Mouse (Mus musculus) kidney, adult 8-10 months (tissue): ENCODE results near the gene RPS10-NUDT3.

Source experiments
- DNase-seq, 2 experiments: peaks; one replicate each; pipeline ENCODE4 v3.0.0; 2022

Gene RPS10-NUDT3

GRCm38 (mm10) chr17:27609576-27609975 lies 25.4 kb downstream of the RPS10-NUDT3 start:
- DNase-seq: no peak

- DNase-seq: no peak
These were observed 31.3 kb downstream of the RPS10-NUDT3 start for GRCm38 (mm10) chr17:27603522-27604234.

GRCm38 (mm10) chr17:27603036-27603435 lies 32.0 kb downstream of the RPS10-NUDT3 start:
- DNase-seq: no peak

GRCm38 (mm10) chr17:27600869-27601268 lies 34.2 kb downstream of the RPS10-NUDT3 start:
- no peak for DNase-seq

- DNase-seq: no peak
These were observed 34.7 kb downstream of the RPS10-NUDT3 start for GRCm38 (mm10) chr17:27600286-27600685.

DNA sequence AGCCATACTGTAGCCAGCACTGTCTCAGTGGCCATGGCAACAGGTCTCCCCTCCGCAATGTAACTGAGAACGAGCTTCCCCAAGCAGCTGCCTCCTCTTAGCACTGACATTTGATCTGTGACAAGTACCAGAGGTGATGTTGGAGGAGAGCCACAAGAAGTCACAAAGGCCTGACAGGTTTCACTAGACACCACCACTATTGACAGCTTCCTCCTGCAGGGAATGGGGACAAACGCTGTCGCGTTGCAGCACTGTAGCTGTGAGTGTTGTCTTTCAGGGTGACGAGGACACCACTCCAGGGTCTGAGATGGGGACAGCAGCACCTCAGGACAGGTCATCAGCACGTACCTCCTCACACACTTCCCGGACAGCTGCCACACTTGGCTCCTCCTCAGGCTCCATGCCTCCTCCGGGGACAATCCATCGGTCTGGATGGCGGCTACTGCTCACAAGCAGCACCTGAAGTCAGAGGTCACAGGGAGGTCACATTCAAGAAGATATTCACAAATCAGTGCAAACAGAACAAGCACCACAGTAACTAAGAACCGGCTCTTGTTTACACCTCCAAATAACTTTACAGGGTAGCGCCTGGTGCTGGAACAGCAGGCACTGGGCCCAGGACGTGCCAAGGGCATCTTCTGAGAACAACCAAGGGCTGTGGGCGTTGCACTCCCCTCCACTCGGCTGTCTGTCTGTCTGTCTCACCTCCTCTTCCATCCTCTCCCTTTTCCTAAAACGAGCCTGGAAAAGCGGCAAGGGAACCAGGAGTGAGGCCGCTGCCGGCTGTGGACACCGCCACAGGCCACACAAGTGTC lies 38.4 kb downstream of the RPS10-NUDT3 start:
- DNase-seq: no peak

DNA sequence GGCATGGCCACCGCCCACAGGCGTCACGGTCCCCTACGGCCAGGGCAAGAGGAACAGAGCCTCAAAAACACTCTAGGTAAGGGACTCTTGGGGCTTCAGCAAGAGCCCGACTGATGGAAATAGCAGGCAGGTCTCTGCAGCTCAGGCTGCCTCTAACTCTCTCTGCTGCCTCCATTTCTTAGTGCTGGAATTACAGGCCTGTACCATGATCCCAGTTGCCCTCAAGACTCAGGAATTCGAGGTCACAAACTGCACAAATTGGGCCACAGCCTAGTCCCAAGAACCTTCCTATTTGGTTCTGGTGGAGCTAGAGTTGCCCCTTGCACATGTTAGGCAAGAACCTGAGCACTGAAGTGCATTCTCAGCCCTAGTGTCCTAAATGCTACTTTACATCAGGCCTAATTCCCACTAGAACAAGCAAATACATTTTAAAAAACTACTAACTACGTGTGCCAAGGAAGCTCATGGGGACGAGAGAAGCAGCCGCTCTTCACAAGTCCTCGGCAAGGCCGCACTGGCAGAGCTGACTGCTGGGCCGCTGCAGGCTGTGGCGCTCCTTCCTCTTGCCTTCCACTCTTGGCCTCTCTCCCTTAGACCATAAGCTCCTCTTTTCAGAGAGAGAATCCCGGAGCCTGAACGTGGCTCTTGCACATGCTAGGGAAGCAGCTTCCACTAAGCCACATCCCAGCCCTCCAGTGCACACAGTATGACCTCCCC lies 39.2 kb downstream of the RPS10-NUDT3 start:
- no peak for DNase-seq

- no peak for DNase-seq
These were observed 42.5 kb downstream of the RPS10-NUDT3 start for GRCm38 (mm10) chr17:27592565-27592910.

GRCm38 (mm10) chr17:27591826-27592564 lies 43.0 kb downstream of the RPS10-NUDT3 start:
- no peak for DNase-seq

- DNase-seq: no peak
These were observed 46.8 kb downstream of the RPS10-NUDT3 start for GRCm38 (mm10) chr17:27588231-27588630.

DNA sequence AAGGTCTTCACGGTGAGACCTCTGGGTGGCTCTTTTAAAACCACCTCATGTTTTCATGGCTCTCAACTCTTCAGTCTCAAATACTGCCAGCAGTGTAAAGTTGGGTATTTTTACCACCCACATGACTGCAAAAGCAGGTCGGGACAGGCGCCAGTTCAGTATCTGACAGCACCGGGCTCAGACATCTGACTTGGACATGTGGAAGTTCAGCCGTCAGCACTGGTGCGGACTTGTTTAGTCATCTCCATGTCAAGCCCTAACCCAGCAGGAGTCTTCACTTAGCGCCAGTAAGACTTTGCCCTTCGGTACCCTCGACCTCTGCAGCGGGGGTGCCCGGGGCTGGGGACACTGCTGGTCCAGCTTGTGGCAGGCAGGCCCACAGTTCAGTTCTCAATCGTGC lies 47.8 kb downstream of the RPS10-NUDT3 start:
- DNase-seq: peak; percentile 57 to 67

- no peak for DNase-seq
These were observed 48.4 kb downstream of the RPS10-NUDT3 start for GRCm38 (mm10) chr17:27586661-27587060.

DNA sequence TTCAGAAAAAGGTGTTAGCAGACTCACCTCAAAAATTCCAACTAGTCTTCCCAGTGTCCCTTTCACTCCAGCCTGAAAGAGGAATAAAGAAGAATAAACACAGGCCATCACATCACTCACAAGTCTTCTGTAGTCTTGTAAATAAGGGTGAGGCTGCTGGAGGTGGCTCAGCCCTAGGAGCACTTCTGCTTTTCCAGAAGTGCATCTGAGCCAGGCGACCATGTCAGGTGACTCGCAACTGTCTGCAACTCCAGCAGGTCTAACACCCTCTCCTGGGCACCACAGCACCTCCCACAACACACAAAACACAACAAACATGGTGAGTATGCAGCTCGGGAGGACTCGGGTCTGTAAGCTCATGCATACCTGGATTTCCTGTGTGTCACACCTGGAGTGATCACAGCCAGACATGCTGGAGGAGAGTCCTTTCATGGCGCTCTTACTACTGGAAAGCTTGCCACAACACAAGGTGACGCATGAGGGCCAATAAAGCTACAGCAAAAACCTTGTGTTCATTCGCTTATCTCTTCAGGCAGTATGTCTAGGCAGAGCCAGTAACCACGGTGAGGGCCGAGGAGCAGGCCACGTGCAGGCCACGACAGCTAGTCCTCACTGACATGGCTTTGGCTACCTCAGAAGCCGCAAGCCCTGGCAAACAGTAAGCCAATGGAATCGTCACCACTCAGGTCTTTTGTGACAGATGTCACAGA lies 51.7 kb downstream of the RPS10-NUDT3 start:
- no peak for DNase-seq

GRCm38 (mm10) chr17:27580392-27581068 lies 54.5 kb downstream of the RPS10-NUDT3 start:
- no peak for DNase-seq

GRCm38 (mm10) chr17:27579816-27580215 lies 55.2 kb downstream of the RPS10-NUDT3 start:
- no peak for DNase-seq

GRCm38 (mm10) chr17:27578487-27578886 lies 56.5 kb downstream of the RPS10-NUDT3 start:
- DNase-seq: no peak

- no peak for DNase-seq
These were observed 57.6 kb downstream of the RPS10-NUDT3 start for GRCm38 (mm10) chr17:27577468-27577867.

GRCm38 (mm10) chr17:27576056-27576455 lies 59.0 kb downstream of the RPS10-NUDT3 start:
- DNase-seq: no peak

GRCm38 (mm10) chr17:27575116-27575776 lies 59.8 kb downstream of the RPS10-NUDT3 start:
- DNase-seq: no peak

DNA sequence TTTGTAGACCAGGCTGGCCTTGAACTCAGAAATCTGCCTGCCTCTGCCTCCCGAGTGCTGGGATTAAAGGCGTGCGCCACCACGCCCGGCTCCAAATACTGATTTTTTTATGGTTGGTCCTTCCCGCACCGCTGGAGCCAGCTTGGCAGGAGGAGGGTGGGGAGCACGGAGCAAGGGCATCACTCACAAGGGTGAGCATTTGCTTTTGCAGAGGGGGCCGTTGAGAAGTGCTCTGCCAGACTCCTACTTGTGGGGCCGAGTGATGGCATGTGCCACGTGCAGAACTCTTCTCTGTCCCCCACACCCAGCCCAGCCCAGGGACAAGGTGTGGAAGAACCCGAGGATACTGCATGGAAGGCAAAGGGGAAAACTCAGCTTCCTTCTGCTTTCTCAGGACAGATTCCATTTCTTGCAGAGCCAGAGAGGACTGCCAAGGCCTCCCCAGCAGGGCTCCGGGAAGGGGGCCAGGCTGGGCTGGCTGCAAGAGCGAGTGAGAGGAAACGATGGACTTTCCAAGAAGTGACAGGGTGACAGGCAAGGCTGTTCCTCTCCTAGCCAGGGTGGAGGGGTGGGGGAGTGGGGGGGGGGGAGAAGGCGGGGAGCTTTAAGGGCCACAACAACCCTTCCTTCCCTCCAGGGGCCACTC lies 60.4 kb downstream of the RPS10-NUDT3 start:
- peak in 1 of 2 experiments; percentile 35 for DNase-seq
